Mouse (Mus musculus): ENCODE measurements around the gene C730034F03Rik.

- TF ChIP-seq GATA1 (IDR thresholded peaks at IDR 0.05; ENCODE audit: borderline replicate concordance, low read length) (no peak), FLI1 (IDR thresholded peaks at IDR 0.05; ENCODE audit: low read length) (no peak)
These were observed 503 bp upstream of the C730034F03Rik start for GRCm38 (mm10) chr15:89428821-89429351.
